Mouse (Mus musculus): ENCODE data around the gene Acvr1.
A peak's percentile ranks its signal among the peaks of the same experiment; 100 is the strongest.

The Acvr1 gene

DNA sequence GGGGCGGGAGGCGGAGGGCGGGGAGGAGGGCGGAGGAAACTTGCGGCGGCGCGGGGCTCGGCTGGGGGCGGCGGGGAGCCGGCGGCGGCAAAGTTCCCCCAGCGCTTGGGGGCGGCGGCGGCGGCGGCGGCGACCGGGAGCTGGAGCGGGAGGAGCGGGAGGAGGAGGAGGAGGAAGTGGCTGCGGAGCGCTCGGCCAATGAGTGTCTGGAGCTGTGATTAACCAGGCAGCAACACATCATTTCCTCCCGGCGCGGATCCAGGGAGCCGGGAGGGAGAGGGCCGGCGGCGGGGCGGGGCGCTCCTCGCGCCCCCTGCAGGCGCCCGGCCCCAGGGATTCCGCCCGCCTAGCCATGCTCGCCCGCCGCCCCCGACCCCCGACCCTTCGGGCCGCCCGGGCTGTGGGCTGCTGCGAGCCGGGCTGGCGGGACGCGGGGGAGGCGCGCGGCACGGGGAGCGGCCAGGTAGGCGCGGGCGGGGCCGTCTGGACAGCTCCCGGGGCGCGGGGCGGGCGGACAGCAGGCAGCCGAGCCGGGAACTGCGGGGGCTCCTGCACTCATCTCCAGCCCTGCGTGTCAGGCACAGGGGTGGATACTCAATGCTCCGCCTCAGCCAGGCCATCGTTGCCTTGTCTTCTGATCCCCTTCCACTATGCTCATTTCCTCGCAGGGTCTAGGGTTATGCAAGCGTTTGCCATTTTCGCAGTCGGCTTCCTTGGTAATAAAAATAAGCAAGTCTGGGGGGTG, at the start of gene Acvr1, which contains the start of gene Upp2:
Acvr1 (minus strand) TSS at position 92 of the 745 bp plus-strand sequence.
Upp2 (plus strand) TSS at position 233 of the 745 bp plus-strand sequence.
- DNase-seq = peak; percentile 90

DNA sequence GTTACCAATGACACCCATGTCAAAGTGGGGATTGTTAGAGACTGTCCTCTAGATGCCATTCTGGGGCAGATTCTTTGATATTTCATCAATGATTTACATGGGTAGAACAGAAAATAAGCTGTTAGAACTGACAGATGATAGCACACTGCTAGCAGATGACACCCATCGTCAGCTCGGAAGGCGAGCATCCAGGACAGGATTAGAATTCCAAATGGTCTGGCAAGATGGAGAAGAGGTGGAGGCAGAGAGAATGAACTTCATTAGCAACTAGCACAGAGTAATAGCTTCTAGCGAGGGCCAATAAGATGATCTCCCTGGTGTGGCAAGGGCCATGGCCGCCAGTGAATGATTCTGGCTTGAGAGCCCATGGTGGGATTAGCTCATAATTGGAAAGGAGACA, 48.8 kb upstream of the Acvr1 start:
- DNase-seq = no peak

DNA sequence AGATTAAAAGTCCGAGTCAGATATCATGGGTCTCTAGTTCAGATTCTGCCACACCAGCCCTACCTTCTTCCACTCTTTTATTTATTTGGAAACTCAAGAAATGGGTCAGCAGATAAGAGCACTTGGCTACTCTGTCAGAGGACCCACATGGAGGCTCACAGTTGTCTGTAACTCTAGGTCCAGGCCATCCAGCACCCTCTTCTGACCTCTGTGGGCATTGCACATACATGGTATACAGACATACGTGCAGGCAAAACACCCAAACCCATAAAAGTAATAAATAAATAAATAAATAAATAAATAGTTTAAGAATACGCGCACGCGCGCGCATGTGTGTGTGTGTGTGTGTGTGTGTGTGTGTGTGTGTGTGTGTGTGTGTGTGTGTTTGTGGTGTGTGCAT, 47.9 kb upstream of the Acvr1 start:
- peak; percentile 2 for DNase-seq

DNA sequence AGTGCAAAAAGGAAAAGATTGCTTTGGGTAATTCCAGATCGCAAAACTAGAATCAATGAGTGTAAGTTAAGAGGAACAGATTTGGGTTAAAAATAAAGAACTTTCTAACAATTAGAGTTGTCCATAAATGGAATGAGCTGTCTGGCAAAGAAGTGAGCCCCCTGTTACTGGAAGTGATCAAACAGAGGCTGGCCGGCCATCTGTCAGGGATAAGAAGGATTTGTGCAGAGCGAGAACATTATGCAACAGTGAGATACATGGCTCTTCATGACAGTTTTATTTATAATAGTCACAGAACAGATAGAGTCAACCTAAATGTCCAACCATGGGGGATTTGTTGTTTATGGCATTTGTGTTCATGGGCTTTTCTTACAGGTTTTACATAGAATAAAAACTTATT, 46.8 kb upstream of the Acvr1 start:
- DNase-seq = no peak

DNA sequence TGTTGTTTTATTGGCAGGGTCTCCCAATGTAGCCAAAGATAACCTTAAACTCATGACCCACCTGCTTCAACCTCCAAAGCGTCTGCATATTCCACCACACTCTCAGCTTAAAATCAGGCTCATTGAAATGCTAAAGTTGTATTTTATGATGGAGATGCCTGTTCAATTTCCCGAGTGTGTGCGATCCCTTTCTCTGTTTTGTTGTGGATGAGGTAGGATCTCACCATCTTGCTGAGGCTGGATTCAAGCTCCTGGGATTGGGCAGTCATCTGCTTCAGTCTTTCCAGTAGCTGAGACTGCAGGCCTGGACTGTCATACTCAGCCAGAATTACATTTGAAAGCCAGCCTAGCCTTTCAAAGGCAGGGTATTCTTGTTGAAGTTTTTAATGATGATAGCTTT, 37.8 kb upstream of the Acvr1 start:
- no peak for DNase-seq

DNA sequence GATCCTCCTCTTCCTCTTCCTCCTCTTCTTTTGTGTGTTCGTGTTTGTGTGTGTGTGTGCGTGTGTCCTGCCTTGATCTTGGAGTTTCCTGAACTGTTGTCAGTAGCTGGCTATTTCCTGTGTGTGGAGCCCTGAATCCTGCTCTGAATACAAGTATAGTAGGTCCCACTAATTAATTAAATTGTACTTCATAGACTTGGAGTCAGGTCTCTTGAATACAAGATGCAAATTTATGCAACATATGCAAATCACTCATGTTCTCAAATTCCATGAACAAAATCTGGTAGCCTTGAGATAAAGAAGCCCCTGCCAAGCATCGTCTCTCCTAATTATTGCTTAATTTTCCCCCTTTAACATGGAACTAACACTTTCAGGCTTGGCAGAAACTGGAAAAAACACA, 36.4 kb upstream of the Acvr1 start:
- no peak for DNase-seq

DNA sequence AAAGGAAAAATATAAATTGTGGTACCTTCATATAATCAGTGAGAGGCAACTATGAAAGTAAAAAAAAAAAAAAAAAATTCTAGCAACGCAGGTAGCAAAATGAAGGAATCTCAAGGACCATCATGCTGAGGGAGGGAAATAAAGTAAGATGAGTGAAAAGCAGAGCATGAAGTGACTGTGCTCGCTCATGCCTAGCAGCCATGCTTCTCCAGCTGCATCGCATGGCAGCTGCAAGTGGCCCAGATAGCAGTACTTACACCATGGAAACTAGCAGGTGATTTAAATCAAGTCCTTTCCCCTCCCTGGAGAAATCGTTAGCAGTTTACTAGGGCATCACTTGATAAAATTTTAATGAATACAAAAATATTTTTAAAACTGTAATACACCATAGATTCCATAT, 34.4 kb upstream of the Acvr1 start:
- DNase-seq = no peak

DNA sequence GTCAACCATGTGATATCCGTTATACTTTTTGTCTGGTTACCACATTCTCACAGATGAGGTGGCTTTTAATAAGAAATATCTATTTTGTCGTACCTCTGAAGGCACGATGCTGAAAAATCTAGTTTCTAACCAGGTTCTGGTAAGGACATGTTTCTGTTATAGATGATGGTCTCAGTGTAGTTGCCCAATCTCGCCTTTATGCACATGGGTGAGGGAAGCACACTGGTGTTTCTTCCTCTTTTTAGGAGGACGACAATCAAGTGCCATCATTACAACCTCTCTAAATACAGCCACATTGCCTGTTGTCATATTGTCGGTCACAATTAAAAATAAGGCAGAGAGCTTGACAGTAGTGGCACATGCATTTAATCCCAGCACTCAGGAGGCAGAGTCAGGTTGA, 32.7 kb upstream of the Acvr1 start:
- no peak for DNase-seq

DNA sequence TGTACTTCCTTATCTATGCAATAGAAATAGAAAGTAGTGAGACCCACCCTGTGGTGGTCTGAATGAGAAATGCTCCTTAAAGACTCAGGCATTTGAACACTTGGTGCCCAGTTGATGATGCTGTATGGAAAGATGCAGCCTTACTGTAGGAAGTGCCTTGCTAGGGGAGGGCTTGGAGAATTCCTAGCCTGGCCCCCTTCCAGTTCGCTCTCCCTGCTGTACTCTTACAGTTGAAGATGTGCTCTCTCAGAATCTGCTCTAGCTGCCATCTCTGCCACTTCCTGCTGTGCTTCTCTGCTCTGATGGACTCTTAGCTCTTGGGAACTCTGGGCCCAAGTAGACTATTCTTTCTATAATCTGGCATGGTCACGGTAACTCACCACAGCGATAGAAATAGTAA, 30.6 kb upstream of the Acvr1 start:
- no peak for DNase-seq

DNA sequence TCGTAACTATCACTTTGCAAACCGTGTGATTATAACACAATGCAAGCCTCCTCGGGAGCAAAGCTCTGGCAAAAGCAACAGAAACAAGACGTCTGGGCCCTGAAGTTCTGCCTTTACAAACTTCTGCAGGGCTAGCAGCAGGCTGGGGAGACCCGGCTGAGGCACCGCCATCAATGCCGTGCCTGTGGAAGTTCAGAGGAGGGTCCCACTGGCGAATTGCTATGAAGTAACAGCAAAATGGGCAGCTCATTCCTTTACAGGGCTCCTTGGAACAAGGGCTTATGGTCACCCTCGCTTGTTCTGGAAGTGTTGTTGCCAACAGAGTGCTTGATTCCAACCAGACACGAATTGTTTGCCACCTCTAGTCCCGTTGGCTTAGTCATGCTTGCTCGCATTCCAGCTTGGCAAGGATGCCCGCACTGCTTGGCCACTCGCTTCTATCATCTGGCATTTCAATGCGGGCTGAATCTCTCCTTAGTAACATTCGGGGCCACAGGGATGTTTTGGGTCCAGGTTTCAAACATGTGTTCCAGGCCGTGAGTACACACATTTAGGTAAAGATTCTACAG, 29.9 kb upstream of the Acvr1 start:
- DNase-seq = peak; percentile 7

DNA sequence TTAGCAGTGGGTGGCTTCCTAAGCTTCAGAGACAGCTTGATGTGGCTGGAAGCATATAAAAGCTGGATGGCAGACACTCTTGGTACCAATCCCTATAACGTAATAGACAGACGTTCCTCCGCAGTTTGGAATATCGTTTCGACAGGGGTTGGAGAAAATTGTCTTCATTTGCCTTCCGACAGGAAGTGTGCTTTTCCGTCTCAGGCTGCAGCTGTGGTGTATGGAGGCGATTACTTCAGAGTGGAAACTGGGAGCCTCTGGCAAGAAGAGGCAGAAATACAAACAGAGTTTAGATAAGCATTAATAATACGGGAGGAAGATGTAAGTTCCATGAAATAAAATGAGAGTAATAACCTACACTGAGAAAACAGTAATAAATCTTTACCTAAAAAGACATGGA, 28.4 kb upstream of the Acvr1 start:
- DNase-seq = no peak

DNA sequence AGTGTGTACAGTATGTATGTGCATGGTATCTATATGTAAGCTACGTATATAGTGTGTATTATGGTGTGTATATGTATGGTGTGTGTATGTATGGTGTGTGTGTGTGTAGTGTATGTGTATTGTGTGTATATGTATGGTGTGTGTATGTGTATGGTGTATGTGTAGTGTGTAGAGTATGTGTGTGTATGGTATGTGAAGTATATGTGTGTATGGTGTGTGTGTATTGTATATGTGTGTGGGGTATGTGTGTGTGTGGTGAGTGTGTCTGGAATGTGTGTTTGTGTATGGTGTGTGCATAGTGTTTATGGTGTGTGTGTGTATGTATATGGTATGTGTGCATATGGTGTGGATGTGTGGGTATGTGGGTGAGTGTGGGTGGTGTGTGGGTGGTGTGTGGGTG, 23.1 kb upstream of the Acvr1 start:
- no peak for DNase-seq

DNA sequence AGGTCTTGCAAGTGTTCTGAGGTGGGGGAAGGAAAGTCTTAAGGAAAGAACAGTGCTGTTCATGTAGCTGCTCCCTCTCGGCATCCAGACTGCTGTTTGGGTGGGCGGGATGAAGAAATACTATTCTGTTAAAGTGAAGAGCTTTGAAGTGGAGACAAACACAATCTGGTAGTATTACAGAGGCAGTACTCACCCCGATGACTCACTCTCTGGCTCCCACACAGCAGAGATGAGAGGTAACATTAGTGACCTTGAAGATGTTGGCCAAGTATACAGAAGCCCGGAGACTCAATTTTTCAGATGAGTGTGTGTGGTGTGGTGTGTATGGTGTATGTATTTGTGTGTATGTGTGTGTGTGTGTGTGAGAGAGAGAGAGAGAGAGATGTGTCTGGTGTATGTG, 22.7 kb upstream of the Acvr1 start:
- DNase-seq = no peak

DNA sequence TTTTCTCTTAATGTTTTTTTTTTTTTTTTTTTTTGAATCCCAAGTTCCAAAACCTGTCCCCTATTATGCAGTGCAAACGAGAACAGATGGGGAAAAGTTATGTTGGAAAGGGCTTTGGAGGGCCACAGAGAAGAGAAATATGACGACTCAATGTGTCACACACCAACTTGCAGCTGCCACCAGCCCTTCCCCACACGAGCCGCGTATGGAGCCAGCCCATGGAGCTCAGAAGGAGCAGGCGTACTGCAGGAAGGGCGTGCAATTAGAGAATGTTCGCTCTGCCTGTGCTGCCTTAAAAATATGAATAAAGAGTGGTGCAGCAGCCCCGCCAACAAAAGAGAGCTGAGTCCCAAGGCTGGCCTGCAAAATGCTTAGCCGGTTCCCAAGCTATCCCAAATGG, 19.4 kb upstream of the Acvr1 start:
- no peak for DNase-seq

DNA sequence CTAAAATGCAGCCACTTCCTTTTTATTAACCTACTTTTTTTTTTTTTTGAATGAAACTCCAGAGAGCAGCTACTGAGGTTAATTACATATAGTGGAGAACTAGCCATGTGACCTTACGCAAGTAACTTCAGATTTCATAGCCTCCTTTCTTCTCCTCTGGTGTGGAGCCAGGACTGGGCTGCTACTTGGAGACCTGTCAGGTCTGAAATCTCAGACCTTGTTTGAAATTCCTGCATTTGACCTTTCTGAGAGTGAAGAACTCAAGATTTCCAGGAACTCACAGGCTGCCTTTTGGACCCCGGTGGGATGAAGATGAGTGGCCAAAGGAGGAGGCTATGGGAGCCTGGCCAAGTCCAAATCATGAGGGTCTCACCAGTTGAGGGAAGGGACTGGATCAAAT, 7.2 kb upstream of the Acvr1 start:
- DNase-seq = no peak

DNA sequence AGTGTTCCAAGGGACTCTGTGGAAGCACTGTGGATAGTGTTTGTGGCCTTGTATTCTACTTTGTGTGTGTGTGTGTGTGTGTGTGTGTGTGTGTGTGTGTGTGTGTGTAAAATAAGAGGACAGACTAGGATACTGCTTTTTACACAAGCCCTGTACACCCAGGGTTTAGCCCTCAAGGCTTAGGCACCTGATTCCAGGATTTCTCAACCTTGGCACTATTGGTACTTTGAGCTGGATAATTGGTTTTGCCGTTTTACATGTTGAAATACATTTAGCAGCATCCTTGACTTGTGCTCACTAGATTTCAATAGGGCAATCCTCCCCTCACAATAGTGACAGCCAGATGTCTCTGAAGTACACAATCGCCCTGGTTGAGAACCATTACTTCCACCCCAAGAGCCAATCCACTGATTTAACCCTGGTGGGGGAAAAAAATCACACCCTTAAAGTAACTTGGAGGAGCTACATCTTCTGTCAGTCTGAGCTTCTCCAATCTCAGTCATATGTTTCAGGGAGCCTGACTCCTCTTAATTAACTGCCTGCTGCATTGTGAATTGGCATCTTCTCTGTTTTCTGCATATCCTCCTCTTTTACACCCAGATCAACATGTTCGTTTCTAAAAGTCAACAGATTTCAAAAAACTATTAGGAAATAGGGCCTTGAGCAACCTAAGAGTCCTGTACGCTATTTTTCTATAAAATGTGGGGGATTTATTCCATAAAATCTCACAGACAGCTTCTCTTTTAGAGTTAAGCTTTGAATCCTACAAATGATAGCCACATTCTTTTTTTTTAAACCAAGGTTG, 2.1 kb upstream of the Acvr1 start:
- no peak for DNase-seq

DNA sequence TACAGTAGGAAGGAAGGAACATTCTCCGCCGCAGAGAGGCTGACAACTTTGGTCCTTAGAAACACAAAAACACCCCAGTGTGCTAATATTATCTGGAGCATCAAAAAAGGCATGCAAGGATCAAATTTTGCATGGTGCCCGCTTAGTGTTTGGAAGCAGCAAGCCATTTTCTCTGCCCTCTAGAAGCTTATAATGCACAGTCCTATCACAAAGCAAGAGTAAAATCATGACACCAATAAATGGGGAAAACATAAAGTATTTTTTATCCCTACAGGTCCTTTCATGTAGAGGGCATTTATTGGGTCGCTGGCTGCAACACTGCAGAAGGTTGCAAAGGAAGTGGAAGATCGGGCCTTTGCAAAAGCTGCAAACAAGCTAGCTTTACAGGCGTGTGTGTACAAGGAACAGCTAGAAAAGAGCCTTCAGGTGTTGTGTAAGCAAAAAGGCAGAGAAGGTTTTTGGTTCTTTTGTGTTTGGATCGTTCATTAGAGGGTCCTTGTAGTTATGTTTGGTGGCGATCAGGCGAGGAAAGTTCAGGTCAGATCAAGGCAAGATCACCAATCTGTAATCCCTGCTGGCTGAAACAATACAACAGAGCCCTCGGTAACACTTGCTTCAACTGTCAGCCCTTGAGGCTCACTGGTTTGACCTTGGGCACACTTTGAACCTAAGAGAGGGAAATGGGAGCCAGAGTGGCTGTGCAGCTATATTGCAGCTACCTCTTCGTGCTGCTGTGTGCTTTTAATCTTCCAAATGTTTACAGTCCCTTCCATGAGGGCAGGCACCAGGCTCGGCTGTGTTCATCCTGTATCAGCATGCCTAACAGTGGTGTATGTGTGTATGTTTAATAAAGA, 1.1 kb upstream of the Acvr1 start:
- peak; percentile 28 for DNase-seq

DNA sequence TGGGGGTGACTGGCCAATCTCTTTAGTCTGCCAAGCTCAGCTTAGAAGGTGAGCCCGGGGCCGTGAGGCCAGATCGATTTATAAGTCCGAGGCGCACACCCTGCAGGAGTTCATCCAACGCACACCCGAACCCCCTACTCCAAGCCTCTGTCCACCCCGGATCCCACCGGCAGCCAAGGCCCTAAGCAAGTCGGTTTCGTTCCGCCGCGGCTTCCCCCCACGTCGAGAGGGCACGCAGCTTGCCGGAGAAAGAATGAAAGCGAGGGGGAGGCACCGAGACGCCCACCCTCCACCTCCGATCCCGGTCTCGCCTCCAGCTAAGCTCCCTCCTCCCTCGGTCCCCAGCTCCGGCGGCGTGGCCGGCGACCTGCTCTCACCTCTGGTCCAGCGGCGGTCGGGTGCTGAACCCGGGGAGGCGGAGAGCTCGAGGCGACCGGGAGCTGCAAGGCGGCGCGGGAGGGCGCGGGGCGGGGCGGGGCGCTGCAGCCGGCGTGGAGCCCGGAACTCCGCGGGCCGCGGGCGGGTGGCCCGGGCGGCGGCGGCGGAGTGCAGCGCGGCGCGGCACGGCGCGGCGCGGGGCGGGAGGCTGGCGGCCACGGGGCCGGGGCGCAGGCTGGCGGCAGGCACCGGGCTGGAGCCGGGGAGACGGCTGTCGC, 419 bp downstream of the Acvr1 start:
- DNase-seq = peak; percentile 62

DNA sequence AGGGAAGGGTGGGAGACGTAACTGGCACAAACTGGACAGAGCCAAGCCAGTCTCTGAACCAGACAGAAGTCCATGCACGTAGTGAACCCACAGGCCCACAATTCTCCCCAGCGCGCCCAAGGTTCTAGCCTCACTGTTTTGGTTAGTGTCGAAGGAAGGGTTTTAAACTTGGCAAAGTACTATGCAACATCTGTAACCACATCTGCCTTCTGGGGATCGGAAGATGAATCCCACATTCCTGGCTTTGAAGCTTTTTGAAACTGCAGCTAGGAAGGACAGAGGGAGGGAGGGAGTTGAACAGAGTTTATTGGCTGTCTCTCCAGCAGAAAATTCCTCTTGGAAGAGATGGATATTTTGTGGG, 928 bp downstream of the Acvr1 start:
- no peak for DNase-seq

DNA sequence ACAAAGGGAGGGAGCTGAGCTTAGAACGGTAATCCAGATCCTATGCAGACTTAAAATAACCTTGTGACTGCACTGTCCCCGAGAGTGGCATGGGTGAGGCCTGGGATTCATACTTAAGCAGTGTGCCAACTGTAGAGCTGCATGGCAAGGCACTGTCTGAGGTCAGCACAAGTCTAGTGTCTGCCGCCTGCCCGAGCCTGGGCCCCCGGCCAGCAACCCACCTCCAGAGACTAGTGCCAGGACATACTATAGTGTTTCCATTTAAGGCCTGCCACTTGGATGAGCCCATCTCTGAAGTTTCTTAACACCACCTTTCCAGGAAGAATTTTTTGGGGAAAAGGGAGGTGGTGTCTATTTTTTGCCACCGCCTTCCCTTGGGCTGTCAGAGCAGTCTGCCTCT, 1.7 kb downstream of the Acvr1 start:
- DNase-seq = peak; percentile 27

DNA sequence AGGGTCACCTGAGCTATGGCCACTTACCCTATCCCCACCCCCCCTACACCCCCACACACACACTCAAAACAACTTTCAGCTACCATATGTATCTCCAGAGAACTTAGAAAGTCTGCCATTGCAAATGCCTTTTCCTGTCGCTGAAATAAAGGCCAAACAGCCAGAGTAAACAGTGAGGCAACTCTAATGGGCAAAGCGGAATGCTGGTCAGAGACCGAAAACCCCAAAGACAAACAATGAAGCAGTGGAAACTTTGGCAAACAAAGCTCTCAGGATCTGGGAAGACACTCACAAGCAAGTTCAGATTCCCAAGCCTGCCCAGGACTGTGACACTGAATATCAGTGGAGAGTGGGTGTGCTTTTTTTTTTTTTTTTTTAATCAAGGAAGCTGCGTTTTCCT, 4.8 kb downstream of the Acvr1 start:
- no peak for DNase-seq

DNA sequence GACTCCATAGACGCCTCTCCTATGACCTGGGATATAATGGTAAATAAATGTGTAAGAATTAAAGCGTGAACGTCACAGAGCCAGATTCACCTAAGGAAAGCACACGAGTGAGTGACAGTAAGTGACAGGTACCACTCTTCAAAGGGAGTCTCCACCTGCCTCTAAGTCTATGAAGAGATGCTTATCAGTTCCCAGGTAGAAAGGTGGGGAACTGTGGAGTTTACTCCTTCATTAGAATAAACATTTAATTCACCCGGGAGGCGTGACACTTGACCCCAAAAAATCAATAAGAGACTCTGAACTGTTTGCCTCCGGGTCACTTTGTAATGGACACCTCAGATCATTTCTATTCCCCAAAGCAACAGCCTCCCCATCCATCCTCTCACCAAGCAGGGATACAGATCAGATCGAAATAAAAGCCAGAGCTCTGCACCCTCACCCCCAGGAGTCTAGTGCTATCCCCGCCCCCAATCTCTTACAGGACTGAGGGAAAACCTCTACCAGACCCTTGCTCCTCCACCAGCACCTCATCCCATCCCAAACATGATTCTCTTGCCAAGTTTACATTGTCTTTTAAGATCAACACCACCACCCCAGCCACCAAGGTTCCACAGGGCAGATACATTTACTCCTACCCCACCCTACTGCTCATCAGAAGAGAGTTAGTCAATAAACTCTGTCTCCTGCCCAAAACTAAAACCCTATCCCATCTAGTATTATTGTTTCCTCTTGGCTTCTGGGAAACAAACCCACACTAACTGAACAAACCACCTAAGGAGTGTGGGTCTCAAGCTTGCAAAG, 9.7 kb downstream of the Acvr1 start:
- no peak for DNase-seq
